Mouse (Mus musculus): ENCODE data around the gene Tmem38a. TPM values are rescaled to one million over a fixed set of nuclear protein-coding genes. Genes with fewer than 3 reads are reported as not detected.

Gene Tmem38a
- total RNA-seq (2014; rRNA removed; ENCODE audit: low replicate concordance) = 278 and 325 TPM in 2 replicates
- polyA plus RNA-seq (2015; fragmentation: Nextera tagmentation; extraction: Ambion mirVana) = 205 and 214 TPM in 2 replicates

GRCm38 (mm10) chr8:72571611-72572473 lies at the start of gene Tmem38a:
Tmem38a (plus strand) TSS chr8:72572055.
- H3K4me1 ChIP-seq (ENCODE audit: control insufficient read depth, insufficient read depth) = peaks cover 14% of the 10 kb centered on the region
- under 1% methylated on average over 40 of the region's 45 CpGs for WGBS
- peak within 1 kb of the TSS; percentile 71 for H3K4me3 ChIP-seq (ENCODE audit: low read depth, low read length)
- peak within 1 kb of the TSS; percentile 98 for H3K27ac ChIP-seq (ENCODE audit: low read depth)
- H3K27me3 ChIP-seq (ENCODE audit: control insufficient read depth, insufficient read depth, low read length) = no peaks in the 10 kb centered on the region
- peak within 1 kb of the TSS; percentile 91 for H3K9ac ChIP-seq (replicated peaks; ENCODE audit: low read depth, low read length)
- no peaks in the 10 kb centered on the region for H3K9me3 ChIP-seq (replicated peaks; ENCODE audit: control insufficient read depth, low read length)
- TF ChIP-seq EP300 (IDR thresholded peaks at IDR 0.05; ENCODE audit: low read depth) (0 out of 2 replicates have a peak, but pooled peaks have one; percentile 13), CTCF (IDR thresholded peaks at IDR 0.05; ENCODE audit: low read depth) (no peak)
- H3K4me2 ChIP-seq (ENCODE audit: low read depth, low read length) = peak within 1 kb of the TSS; percentile 97
- H3K36me3 ChIP-seq (replicated peaks; ENCODE audit: control insufficient read depth, insufficient read depth, low read length) = peaks cover 30% of the 10 kb centered on the region
- peak; percentile 74 for DNase-seq (ENCODE audit: low spot score)
- ATAC-seq (ENCODE audit: insufficient read depth, low read depth) = peak; percentile 42

GRCm38 (mm10) chr8:72532103-72532502 lies 39.8 kb upstream of the Tmem38a start:
- DNase-seq (ENCODE audit: low spot score) (no peak), ATAC-seq (ENCODE audit: insufficient read depth, low read depth) (no peak)
- Histone ChIP-seq H3K4me1 (ENCODE audit: control insufficient read depth, insufficient read depth) (peaks cover 3% of the 10 kb centered on the region; the same call in 1 of the 2 replicates), H3K9me3 (replicated peaks; ENCODE audit: control insufficient read depth, low read length) (no peaks in the 10 kb centered on the region), H3K4me3 (ENCODE audit: low read depth, low read length) (no peak overlapping the region), H3K27me3 (ENCODE audit: control insufficient read depth, insufficient read depth, low read length) (no peaks in the 10 kb centered on the region), H3K4me2 (ENCODE audit: low read depth, low read length) (no peak overlapping the region), H3K9ac (replicated peaks; ENCODE audit: low read depth, low read length) (no peak overlapping the region), H3K27ac (ENCODE audit: low read depth) (no peak overlapping the region), H3K36me3 (replicated peaks; ENCODE audit: control insufficient read depth, insufficient read depth, low read length) (peaks cover 3% of the 10 kb centered on the region; the same call in 1 of the 2 replicates)
- TF ChIP-seq CTCF (IDR thresholded peaks at IDR 0.05; ENCODE audit: low read depth) (no peak), EP300 (IDR thresholded peaks at IDR 0.05; ENCODE audit: low read depth) (no peak)
- 55% methylated on average over 1 of the region's 1 CpGs for WGBS

- DNase-seq (ENCODE audit: low spot score) = no peak
- Histone ChIP-seq H3K9ac (replicated peaks; ENCODE audit: low read depth, low read length) (no peak overlapping the region), H3K27ac (ENCODE audit: low read depth) (no peak overlapping the region), H3K27me3 (ENCODE audit: control insufficient read depth, insufficient read depth, low read length) (no peaks in the 10 kb centered on the region), H3K4me1 (ENCODE audit: control insufficient read depth, insufficient read depth) (peaks cover 3% of the 10 kb centered on the region; the same call in 1 of the 2 replicates), H3K4me3 (ENCODE audit: low read depth, low read length) (no peak overlapping the region), H3K4me2 (ENCODE audit: low read depth, low read length) (no peak overlapping the region), H3K36me3 (replicated peaks; ENCODE audit: control insufficient read depth, insufficient read depth, low read length) (peaks cover 3% of the 10 kb centered on the region; the same call in 1 of the 2 replicates), H3K9me3 (replicated peaks; ENCODE audit: control insufficient read depth, low read length) (no peaks in the 10 kb centered on the region)
- 92% methylated on average over 3 of the region's 3 CpGs for WGBS
- TF ChIP-seq EP300 (IDR thresholded peaks at IDR 0.05; ENCODE audit: low read depth) (no peak), CTCF (IDR thresholded peaks at IDR 0.05; ENCODE audit: low read depth) (no peak)
- ATAC-seq (ENCODE audit: insufficient read depth, low read depth) = no peak
Measured at GRCm38 (mm10) chr8:72534888-72535287, 37.0 kb upstream of the Tmem38a start.

- DNase-seq (ENCODE audit: low spot score) = no peak
- H3K4me2 ChIP-seq (ENCODE audit: low read depth, low read length) = no peak overlapping the region
- no peak for ATAC-seq (ENCODE audit: insufficient read depth, low read depth)
- H3K4me3 ChIP-seq (ENCODE audit: low read depth, low read length) = no peak overlapping the region
- no peaks in the 10 kb centered on the region for H3K27me3 ChIP-seq (ENCODE audit: control insufficient read depth, insufficient read depth, low read length)
- no peaks in the 10 kb centered on the region for H3K9me3 ChIP-seq (replicated peaks; ENCODE audit: control insufficient read depth, low read length)
- H3K4me1 ChIP-seq (ENCODE audit: control insufficient read depth, insufficient read depth) = no peaks in the 10 kb centered on the region
- no peak overlapping the region for H3K27ac ChIP-seq (ENCODE audit: low read depth)
- H3K9ac ChIP-seq (replicated peaks; ENCODE audit: low read depth, low read length) = no peak overlapping the region
- peaks cover 3% of the 10 kb centered on the region; the same call in 1 of the 2 replicates for H3K36me3 ChIP-seq (replicated peaks; ENCODE audit: control insufficient read depth, insufficient read depth, low read length)
- TF ChIP-seq EP300 (IDR thresholded peaks at IDR 0.05; ENCODE audit: low read depth) (no peak), CTCF (IDR thresholded peaks at IDR 0.05; ENCODE audit: low read depth) (peak; percentile 33)
Measured at GRCm38 (mm10) chr8:72539234-72539633, 32.6 kb upstream of the Tmem38a start.

DNA sequence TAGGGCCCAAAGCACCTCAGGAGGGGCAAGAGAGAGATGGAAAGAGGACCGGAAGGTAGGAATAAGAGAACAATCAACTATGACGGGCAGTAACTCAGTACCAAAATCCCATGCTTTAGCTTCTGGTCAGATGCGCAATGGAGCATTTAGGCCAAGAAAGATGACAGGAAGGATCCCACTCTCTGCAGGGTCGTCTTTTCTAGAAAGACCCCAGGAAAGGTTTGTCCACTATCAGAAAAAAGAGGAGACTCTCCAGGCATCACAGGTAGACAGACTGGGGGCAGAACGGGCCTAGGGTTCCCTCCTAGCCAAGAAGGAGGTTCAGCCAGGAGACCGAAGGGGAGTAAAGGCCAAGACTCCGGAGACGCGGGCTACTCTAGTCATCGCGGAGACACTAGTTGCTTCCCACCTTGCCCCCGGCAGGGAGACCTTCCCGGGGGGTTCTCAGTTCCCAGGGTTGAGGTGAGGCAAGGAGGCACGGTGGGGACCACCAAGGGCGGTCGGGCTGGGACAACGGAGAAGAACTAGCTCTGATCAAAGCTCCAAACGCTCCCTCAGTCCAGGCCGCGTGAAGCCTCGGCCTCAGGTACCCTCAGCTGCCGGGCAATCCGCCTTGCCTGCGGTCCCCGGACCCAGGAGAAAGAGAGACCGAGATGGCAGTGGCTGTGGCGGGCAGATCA lies 24.6 kb upstream of the Tmem38a start:
- Histone ChIP-seq H3K4me3 (ENCODE audit: low read depth, low read length) (peak overlapping the region; percentile 79), H3K27ac (ENCODE audit: low read depth) (peak overlapping the region; percentile 84), H3K27me3 (ENCODE audit: control insufficient read depth, insufficient read depth, low read length) (no peaks in the 10 kb centered on the region), H3K4me1 (ENCODE audit: control insufficient read depth, insufficient read depth) (peaks cover 17% of the 10 kb centered on the region), H3K36me3 (replicated peaks; ENCODE audit: control insufficient read depth, insufficient read depth, low read length) (peaks cover 4% of the 10 kb centered on the region; the same call in 1 of the 2 replicates), H3K9ac (replicated peaks; ENCODE audit: low read depth, low read length) (peak overlapping the region; percentile 96), H3K9me3 (replicated peaks; ENCODE audit: control insufficient read depth, low read length) (no peaks in the 10 kb centered on the region), H3K4me2 (ENCODE audit: low read depth, low read length) (peak overlapping the region; percentile 94)
- DNase-seq (ENCODE audit: low spot score) = no peak
- WGBS = 1% methylated on average over 27 of the region's 27 CpGs
- ATAC-seq (ENCODE audit: insufficient read depth, low read depth) = no peak
- TF ChIP-seq EP300 (IDR thresholded peaks at IDR 0.05; ENCODE audit: low read depth) (no peak), CTCF (IDR thresholded peaks at IDR 0.05; ENCODE audit: low read depth) (no peak)

All from heart, postnatal 0 days (tissue).